Mouse (Mus musculus) cortical plate, adult 2 months (tissue): ENCODE data around the gene Kirrel3.

Experiments used
- CTCF ChIP-seq: fragments of 200-500 bp; IDR thresholded peaks from 2 replicates; pipeline ENCODE4 v1.5.1; 2011; ENCODE audit warnings: mild to moderate bottlenecking, control low read depth, low read length; ENCODE audit not compliant: insufficient read depth; ENCODE audit errors: extremely low read depth
- POLR2A ChIP-seq: fragments of 200-500 bp; IDR thresholded peaks from 2 replicates; pipeline ENCODE4 v1.6.1; 2011; ENCODE audit warnings: mild to moderate bottlenecking, low read length, control low read depth; ENCODE audit not compliant: insufficient read depth; ENCODE audit errors: extremely low read depth

DNA sequence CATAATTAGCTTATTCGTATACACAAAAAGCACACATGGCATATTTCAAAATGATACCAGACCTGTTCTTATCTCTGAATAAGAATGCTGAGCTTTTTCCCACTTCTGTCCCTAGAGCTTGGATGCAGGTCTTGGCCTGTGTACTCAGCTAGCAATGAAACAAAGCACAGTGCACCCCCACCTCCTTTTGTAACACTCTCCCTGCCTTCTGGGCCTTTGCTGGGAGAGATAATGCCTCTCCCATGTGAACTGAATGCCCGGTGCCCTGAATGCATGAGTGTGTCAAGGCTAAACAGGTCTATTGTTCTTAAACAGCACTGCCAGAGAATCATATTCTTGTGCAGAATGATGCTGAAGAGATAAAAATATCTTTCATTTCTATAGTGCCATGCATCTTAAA lies 2.5 kb upstream of the Kirrel3 start:
- TF ChIP-seq CTCF (no peak), POLR2A (no peak)
